Mouse (Mus musculus): ENCODE results near the gene Slc25a39. TPM values are rescaled to one million over a fixed set of nuclear protein-coding genes. Genes with fewer than 3 reads are reported as not detected.
"Not testable (repeated sequence)": the region's sequence is repeated elsewhere in the genome, so short reads cannot be mapped to it uniquely, and the experiment has no call there.

Slc25a39 gene
- total RNA-seq, 2 experiments from 2014 or later = 61.2 to 62.0 TPM

- no peak for DNase-seq (ENCODE audit: low spot score)
Observed at GRCm38 (mm10) chr11:102398007-102398825, 9.5 kb downstream of the Slc25a39 start.

GRCm38 (mm10) chr11:102396671-102397141 lies 11.0 kb downstream of the Slc25a39 start:
- no peak for DNase-seq (ENCODE audit: low spot score)

GRCm38 (mm10) chr11:102396263-102396662 lies 11.5 kb downstream of the Slc25a39 start:
- DNase-seq (ENCODE audit: low spot score) = no peak

- no peak for DNase-seq (ENCODE audit: low spot score)
Observed at GRCm38 (mm10) chr11:102395250-102395649, 12.5 kb downstream of the Slc25a39 start.

GRCm38 (mm10) chr11:102394421-102395124 lies 13.2 kb downstream of the Slc25a39 start:
- no peak for DNase-seq (ENCODE audit: low spot score)

GRCm38 (mm10) chr11:102393719-102394420 lies 13.9 kb downstream of the Slc25a39 start:
- DNase-seq (ENCODE audit: low spot score) = no peak

GRCm38 (mm10) chr11:102393238-102393634 lies 14.5 kb downstream of the Slc25a39 start, which contains the start of gene Rundc3a:
TSS of gene Rundc3a (plus strand) at chr11:102393403.
- peak; percentile 48 for DNase-seq (ENCODE audit: low spot score)

GRCm38 (mm10) chr11:102392441-102393237 lies 15.1 kb downstream of the Slc25a39 start:
- no peak for DNase-seq (ENCODE audit: low spot score)

- not testable (repeated sequence) for DNase-seq (ENCODE audit: low spot score)
Observed at GRCm38 (mm10) chr11:102389436-102389835, 18.3 kb downstream of the Slc25a39 start.

GRCm38 (mm10) chr11:102386121-102386520 lies 21.6 kb downstream of the Slc25a39 start:
- DNase-seq (ENCODE audit: low spot score) = no peak

- DNase-seq (ENCODE audit: low spot score) = no peak
Observed at GRCm38 (mm10) chr11:102385075-102385474, 22.7 kb downstream of the Slc25a39 start.

- DNase-seq (ENCODE audit: low spot score) = no peak
Observed at GRCm38 (mm10) chr11:102384418-102384817, 23.3 kb downstream of the Slc25a39 start.

GRCm38 (mm10) chr11:102383365-102384136 lies 24.2 kb downstream of the Slc25a39 start:
- DNase-seq (ENCODE audit: low spot score) = no peak

- DNase-seq (ENCODE audit: low spot score) = no peak
Observed at GRCm38 (mm10) chr11:102382794-102383193, 25.0 kb downstream of the Slc25a39 start.

GRCm38 (mm10) chr11:102381341-102382100 lies 26.2 kb downstream of the Slc25a39 start:
- DNase-seq (ENCODE audit: low spot score) = no peak

- no peak for DNase-seq (ENCODE audit: low spot score)
Observed at GRCm38 (mm10) chr11:102380091-102380490, 27.7 kb downstream of the Slc25a39 start.

GRCm38 (mm10) chr11:102377186-102377585 lies 30.6 kb downstream of the Slc25a39 start:
- DNase-seq (ENCODE audit: low spot score) = no peak

- DNase-seq (ENCODE audit: low spot score) = no peak
Observed at GRCm38 (mm10) chr11:102376196-102376835, 31.4 kb downstream of the Slc25a39 start.
